Mouse (Mus musculus) layer of hippocampus, adult 11-12 months (tissue): ENCODE data around the gene Csrnp1.

Experiments used
- DNase-seq: peaks from one replicate; pipeline ENCODE4 v3.0.0; 2022; ENCODE audit warnings: low spot score

The Csrnp1 gene

DNA sequence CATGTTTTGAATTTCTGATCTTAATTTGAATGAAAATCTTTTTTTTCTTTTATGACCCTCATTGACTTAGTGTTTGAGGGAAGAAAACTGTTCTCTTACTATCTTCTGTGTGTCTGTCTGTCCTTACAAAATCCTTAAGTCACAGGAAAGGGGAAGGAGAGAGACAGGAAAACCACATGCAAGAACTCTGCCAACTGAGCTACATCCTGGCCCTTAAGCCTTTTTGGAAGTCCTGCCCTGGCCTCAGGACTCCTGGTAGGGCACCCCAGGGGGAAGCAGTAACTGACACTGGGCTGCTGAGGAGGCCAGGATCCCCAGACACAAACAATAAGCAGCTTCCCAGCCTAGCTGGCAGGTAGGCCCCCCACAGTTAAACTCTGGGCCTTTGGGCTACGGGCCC is 41.1 kb downstream of the Csrnp1 start:
- no peak for DNase-seq

- no peak for DNase-seq
Measured at GRCm38 (mm10) chr9:119941861-119942260, 42.6 kb downstream of the Csrnp1 start.

DNA sequence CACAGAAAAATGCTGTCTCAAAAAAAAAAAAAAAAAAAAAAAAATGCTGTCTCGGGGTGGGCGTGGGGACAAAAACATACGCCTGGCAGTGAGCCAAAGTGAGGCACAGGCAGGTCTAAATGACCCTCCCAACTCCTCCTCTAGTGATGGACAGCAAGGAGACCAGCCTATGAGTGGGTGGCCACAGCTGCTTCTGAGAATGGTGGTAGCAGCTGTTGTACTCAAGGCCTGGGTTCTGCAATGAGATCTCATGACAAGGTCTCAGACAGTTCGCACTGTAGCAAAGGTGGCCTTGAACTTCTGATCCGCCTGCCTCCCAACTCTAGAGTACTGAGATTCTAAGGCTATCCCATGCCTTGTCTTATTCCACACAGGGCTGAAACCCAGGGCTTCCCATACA is 43.1 kb downstream of the Csrnp1 start:
- DNase-seq, result no peak

DNA sequence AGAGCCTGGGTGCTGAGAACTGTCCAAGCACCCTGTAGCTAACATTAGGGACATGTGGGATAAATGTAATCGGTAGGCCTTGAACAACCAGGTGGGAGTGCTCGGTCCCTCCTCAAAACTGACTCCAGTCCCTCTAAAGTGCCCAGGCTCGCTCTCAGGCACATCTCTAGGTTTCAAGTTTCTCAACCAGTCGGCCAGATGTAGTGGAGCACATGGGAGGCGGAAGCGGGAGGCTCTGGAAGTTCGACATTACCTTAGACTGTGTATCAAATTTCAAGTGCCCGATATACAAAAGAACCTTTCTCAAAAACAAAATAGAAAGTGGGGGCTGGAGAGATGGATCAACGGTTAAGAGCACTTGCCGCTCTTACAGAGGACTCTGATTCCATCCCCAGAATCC is 44.8 kb downstream of the Csrnp1 start:
- no peak for DNase-seq

- no peak for DNase-seq
Measured at GRCm38 (mm10) chr9:119938496-119938895, 46.0 kb downstream of the Csrnp1 start.

- DNase-seq, result peak; percentile 94
Measured at GRCm38 (mm10) chr9:119937005-119937773, 47.3 kb downstream of the Csrnp1 start, which contains the start of the genes Gorasp1 and Ttc21a. TSS of gene Gorasp1 (minus strand) at chr9:119937565. TSS of gene Ttc21a (plus strand) at chr9:119937606.

- DNase-seq, result no peak
Measured at GRCm38 (mm10) chr9:119933675-119934074, 50.8 kb downstream of the Csrnp1 start.

- no peak for DNase-seq
Measured at GRCm38 (mm10) chr9:119932358-119932757, 52.1 kb downstream of the Csrnp1 start.

DNA sequence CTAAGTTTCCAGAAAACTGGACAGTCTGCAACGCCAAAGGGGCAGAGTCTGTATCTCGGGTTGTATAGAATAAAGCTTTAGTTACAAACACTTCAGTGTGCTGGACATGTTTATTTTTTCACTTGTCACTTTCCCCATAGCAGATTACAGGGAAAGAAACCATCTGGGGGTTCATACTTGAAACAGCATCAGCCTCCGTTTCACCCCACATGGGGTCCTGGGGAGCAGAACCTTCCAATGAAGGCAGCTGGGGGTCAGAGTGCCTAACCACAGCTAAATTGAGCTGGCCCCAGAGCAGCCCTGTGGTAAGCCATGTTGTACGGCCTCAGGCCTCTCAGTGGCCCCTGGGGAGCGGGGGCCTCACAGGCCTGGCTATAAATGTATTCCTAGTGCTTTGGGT is 58.0 kb downstream of the Csrnp1 start:
- DNase-seq, result no peak

GRCm38 (mm10) chr9:119925729-119926128 is 58.7 kb downstream of the Csrnp1 start:
- no peak for DNase-seq

- no peak for DNase-seq
Measured at GRCm38 (mm10) chr9:119925120-119925657, 59.3 kb downstream of the Csrnp1 start.

DNA sequence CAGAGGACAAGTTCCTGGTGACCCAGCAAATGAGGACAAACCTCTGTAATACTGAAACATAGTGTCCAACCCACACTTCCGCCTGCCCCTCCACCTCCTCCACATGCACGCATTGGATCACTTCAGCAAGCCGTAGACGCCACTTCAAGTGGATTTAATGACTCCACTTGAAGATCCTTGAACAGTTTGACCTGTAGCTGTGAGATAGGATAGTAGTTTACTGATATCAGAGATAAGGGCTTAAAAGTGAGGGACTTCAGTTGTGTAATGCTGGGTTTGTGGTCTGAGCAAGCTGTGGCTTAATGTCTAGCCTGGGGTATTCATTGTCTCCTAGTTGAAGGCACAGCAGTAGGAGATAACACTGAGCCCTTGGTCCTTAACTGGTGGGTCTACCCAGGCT is 61.0 kb downstream of the Csrnp1 start:
- DNase-seq, result no peak
